Mouse (Mus musculus) left cerebral cortex, adult 8-10 months (tissue): Measurements from ENCODE around the gene Tmem63b. TPM values are rescaled to one million over a fixed set of nuclear protein-coding genes. Genes with fewer than 3 reads are reported as not detected.

Source experiments
- DNase-seq, 2 experiments: peaks; one replicate each; pipeline ENCODE4 v3.0.0; 2022; ENCODE audit warnings: low spot score in 2 of 2
- total RNA-seq, 4 experiments: library from RNA; stranded (reverse); gene quantifications; 2 replicates each; pipeline ENCODE4 v1.2.4; 2022

Gene Tmem63b
- total RNA-seq, 4 experiments from 2014 or later: 157 to 171 (median 165) TPM

- DNase-seq: peak in 1 of 2 experiments; percentile 58
These were observed 8.6 kb downstream of the Tmem63b start for GRCm38 (mm10) chr17:45678106-45678505.

DNA sequence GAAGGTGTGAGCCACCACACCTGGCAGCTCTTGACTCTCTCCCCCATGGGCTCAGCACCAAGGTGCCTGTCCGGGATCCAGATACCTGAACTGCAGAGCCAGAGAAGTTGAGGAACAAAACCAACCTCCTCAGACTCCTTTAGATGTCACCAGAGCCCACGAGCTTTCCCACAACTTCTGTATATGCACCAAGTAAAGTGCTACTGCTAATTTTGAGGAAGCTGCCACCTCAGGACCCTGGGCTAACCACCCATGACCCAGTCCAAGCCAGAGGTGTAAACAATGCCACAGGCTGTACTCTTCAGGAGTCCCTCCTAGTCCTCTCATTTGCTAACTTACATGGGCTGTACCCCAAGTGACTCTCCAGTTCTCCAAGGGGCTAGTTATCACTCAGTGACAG is 14.1 kb downstream of the Tmem63b start:
- no peak for DNase-seq

DNA sequence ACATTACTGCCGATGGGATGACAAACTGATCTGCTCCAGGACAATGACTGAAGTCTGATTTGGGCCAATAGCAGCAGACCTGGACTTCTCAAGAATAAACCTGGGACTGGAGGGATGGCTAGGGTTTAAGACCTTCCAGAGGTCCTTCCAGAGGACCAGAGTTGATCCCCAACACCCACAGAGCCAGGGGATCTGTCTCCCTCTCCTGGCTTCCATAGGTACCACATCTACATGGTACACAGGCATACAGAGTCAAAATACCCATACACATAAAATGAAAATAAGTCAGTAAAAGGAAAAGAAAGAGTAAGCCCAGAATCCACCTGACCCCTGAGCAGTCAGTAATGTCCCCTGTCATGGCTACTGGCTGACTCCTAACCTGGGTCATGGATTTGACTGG is 14.9 kb downstream of the Tmem63b start:
- no peak for DNase-seq

DNA sequence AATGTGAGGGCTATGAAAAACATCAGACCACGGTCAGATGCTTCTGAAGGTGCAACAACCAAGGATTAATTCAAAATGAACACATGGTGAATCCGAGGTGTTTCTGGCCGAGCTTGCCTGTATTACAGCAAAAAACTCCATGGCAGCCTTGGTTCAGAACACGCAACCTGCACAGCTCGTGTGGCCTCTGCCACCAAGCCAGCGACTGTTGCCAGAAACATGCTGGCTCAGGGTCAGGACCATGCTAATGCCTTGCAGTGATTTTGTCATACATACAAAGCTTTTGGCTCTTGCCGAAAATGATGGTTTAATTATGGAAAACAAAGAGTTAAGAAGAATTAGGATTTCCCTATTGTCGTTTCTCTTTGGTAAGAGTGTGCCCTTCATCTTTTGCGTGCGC is 18.7 kb downstream of the Tmem63b start:
- no peak for DNase-seq

DNA sequence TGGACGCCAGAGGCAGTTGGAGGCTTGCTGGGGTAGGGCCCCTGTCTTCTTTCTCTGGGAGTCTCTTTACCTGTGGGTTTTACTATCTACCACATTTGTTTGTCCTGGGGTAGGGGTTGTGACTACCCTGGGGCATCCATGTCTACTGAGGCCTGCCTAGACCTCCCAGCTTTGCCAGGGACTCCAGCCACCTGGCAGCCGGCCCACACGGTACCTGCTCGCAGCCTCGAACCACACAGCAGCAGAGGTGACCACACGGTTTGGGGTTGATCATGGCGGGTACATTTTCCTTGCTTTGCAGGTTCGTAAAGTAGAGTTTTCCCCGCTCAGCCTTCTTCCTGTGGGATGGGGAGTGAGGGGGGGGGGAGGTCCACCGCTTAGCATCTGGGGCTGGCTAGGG is 19.2 kb downstream of the Tmem63b start:
- DNase-seq: no peak

DNA sequence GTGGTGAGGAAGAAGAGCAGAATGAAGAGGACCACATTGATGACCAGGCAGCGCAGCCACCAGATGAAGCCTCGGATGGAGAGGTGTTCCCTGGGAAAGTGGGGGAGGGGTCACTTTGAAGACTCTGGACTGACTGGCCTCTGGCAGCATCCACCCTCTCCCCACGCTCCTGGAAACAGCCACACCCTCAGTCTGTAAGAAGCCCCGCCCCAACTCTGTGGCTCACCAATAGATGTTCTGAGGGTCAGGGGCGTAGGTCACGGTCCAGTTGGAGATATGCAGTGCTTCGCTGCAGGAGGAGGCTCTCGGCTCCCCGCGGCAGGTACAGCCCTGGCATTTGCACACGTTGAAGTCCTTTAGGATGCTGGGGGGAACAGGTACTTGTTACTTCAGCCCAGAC is 20.6 kb downstream of the Tmem63b start:
- DNase-seq: no peak

DNA sequence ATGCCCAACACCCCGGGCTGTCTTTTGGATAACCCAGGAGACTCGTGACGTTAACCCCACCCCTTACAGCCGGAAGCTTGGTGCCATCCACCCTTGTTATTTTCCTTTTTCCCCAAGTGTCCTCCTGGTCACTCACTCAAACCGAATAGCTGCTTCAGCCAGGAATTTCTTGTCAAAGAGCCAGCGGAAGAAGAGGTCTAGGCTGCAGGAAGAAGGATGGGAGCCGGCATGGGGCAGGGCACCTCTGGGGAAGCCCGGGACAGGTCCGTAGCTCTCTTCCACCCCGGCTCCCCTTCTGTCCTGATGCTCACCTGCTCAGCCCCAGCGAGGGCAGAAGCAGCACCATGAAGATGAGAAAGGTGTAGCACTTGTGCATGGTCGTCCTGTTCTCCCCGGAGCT is 22.1 kb downstream of the Tmem63b start:
- no peak for DNase-seq

GRCm38 (mm10) chr17:45663106-45663919 is 23.4 kb downstream of the Tmem63b start:
- DNase-seq: peak; percentile 64 to 87

GRCm38 (mm10) chr17:45659225-45659624 is 27.5 kb downstream of the Tmem63b start, which contains the start of gene Capn11:
Gene Capn11, minus strand, starts transcription at chr17:45659325.
- DNase-seq: no peak

DNA sequence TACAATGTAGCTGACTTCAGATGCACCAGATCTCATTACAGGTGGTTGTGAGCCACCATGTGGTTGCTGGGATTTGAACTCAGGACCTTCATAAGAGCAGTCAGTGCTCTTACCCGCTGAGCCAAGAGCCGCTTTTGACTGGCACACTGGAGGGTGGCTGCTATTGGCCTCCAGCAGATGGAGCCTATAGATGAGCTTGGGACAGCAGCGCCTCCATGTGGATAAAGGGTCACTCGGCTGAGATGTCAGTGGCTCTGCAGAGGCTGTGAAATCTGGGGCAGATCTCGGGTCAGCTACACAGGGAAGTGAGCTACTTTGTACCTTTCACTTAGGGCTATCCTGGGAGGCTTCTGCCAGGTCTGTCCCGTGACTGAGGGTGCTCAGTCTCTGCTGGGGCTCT is 30.9 kb downstream of the Tmem63b start:
- no peak for DNase-seq

- no peak for DNase-seq
These were observed 33.5 kb downstream of the Tmem63b start for GRCm38 (mm10) chr17:45653233-45653632.

DNA sequence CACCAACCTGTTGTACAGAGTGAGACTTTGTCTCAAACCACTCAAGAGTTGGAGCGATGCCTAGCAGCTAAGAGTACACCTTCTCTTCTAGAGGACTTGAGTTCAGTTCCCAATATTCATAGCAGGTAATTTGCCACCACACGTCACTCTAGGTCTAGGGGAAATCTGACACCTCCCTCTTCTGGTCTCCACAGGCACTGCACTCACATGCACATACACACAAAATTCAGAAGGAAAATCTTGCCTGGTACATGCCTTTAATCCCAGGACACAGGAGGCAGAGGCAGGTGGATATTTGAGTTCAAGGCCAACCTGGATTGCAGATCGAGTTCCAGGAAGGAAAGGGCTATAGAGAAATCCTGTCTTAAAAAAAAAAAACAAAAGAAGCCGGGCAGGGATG is 42.5 kb downstream of the Tmem63b start:
- no peak for DNase-seq

GRCm38 (mm10) chr17:45642701-45643100 is 44.0 kb downstream of the Tmem63b start:
- DNase-seq: peak; percentile 46 to 52

GRCm38 (mm10) chr17:45641981-45642380 is 44.7 kb downstream of the Tmem63b start:
- DNase-seq: no peak

DNA sequence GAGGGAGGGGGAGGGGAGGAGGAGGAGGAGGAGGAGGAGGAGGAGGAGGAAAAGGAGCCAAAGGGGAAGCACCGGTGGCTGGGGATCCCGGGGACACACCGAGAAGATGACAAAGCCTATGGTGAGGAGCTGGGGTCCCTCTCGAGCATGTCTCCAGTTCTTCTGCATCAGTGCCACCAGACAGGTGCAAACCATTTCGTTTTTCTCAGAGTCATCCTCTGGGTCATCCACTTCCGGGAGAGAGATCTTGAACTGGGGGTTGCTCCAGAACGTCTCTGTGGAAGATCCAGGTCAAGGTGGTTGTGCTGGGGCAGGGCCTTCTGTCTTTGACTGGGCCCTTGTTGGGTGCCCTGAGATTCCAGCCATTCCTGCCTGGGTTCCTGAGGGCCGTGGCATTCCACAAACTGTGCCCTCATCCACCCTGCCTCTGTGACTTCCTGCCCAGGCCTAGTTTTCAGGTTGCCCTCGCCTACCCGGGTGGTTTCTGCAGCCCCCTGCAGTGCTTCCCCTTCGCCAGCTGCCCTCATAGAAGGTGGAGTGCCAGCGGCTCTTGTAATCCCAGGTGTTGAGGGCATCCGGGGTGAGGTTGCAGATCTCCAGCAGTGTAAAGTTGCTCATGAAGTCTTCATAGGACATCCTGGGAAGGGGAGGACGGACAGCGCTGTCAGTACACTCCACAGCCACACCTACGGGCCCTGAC is 48.0 kb downstream of the Tmem63b start:
- DNase-seq: no peak

- no peak for DNase-seq
These were observed 52.7 kb downstream of the Tmem63b start for GRCm38 (mm10) chr17:45634033-45634432.

GRCm38 (mm10) chr17:45631940-45632339 is 54.8 kb downstream of the Tmem63b start:
- DNase-seq: no peak

- DNase-seq: no peak
These were observed 55.7 kb downstream of the Tmem63b start for GRCm38 (mm10) chr17:45630992-45631391.

DNA sequence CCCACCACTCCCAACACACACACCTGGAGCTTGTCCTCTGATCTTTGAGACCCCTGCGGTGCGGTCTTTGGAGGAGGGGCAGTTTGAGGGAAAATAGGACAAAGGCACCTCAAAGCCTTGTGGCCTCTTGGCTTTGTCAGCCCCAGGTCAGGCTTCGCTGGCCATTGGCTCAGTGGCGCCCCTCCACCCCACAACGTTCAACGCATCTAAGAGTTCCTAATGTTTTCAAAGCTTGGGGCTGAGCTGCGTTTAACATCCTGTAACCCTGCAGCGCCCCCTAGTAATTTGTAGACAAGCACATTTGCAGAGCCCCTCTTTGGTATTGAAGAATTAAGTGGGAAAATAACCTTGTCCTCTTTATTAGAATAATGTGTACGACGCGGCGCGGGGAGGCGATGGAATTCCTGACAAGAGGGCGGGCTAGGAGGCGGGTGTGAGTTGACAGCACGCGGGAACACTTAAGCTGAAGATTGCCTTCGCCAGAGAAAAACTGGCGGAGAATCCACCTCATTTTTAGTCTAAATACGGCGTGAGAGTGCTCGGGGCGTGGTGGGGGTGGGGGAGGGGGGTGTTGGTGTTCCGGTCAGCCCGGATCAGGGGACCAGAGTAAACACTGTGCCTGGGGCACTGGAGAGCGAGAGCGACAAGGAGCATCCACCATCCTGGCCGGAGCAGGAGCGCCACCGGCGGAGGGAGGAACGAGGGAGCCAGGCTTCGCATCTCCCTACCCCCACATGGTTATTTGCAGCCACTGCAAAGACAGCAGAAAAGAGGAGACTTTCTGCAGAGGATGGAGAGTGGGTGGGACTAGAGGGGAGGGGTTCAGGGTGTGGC is 56.6 kb downstream of the Tmem63b start:
- peak; percentile 40 to 67 for DNase-seq

DNA sequence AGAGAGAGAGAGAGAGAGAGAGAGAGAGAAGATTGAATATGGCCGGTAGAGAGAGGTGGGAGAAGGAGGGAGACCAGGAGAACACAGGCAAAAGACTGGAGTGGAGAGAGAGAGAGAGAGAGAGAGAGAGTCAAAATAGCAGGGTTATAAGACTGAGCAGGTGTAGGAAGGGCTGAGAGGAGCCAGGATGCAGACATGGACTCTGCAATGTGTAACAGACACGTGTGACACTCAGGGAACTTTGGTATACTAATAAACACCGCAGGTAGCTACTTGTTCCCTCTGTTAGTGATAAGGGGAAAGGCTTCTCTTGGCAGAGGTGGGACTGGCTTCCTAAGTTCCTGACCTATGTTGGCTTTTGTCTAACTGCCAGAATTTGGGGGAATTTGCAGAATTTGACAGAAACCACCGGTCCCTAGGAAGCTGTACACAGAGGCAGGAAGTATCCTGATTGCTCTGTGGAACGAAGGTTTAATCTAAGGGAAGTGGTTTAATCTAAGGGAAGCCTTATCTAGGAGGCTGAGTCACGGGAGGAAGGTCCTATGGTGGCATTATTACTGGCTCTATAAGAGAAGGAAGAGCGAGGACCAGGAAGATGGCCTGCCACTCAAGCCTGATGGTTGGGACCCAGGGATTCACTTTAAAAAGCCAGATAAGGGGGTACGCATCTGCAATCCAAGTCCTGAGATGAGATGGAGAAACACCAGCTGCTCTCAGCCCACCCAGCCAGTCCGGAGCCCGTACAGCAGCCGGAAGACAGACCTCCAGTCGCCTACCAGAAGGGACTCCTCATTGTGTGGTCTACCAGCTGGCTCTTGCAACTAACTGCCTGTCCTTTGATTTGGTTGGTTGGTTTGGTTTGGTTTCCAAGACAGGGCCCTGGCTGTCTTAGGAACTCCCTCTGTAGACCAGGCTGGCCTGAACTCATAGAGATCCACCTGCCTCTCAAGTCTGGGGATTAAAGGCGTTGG is 57.5 kb downstream of the Tmem63b start:
- DNase-seq: no peak

DNA sequence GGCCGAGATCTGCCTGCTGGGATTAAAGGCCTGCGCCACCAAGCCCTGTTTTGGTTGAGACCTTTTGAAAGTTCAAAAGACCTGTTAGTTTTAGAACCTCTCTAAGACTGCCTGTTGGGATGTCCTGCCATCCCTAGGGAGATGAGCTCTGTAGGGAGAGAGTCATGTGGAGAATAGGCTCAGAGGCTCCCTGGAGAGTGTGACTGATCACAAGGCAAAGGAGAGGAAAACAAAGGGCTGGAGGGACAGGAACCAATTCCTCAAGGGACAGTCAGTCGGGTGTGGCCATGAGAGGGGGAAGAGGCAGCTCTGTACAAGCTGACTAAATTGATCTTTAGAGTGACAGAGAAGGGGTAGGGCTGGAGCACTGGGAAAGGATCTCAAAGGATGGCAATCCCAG is 58.5 kb downstream of the Tmem63b start:
- DNase-seq: no peak
